Mouse (Mus musculus) limb, embryonic 10.5 days (tissue): ENCODE results near the gene Slc6a21. TPM values are rescaled to one million over a fixed set of nuclear protein-coding genes. Genes with fewer than 3 reads are reported as not detected.

ENCODE experiments used
- DNase-seq: peaks from one replicate; pipeline ENCODE4 v3.0.0-alpha.2; 2017; ENCODE audit warnings: low spot score
- H3K27ac ChIP-seq: fragments of 300-500 bp; sonication (generic); 2 replicates; pipeline ENCODE4 v1.5.1; 2016; ENCODE audit warnings: mild to moderate bottlenecking
- H3K27me3 ChIP-seq: fragments of 300-500 bp; sonication (generic); 2 replicates; pipeline ENCODE4 v1.6.1; 2016; ENCODE audit warnings: low read depth, mild to moderate bottlenecking; ENCODE audit not compliant: poor library complexity, severe bottlenecking
- H3K36me3 ChIP-seq: fragments of 300-500 bp; sonication (generic); 2 replicates; pipeline ENCODE4 v1.6.1; 2016; ENCODE audit warnings: mild to moderate bottlenecking, moderate library complexity
- H3K4me1 ChIP-seq: fragments of 300-500 bp; sonication (generic); 2 replicates; pipeline ENCODE4 v1.6.1; 2016
- H3K4me3 ChIP-seq: fragments of 300-500 bp; sonication (generic); 2 replicates; pipeline ENCODE4 v1.5.1; 2016; ENCODE audit warnings: mild to moderate bottlenecking, moderate library complexity
- H3K9me3 ChIP-seq: fragments of 300-500 bp; sonication (generic); replicated peaks from 2 replicates; pipeline ENCODE4 v1.6.1; 2016; ENCODE audit warnings: mild to moderate bottlenecking
- WGBS: fragments of 180-500 bp; shearing (Covaris S2); methylation state at CpG from one replicate; pipeline ENCODE4 v1.1.7; 2016; 5-methylcytosine and 5-hydroxymethylcytosine counted together
- polyA plus RNA-seq: library from polyadenylated mRNA; unstranded; fragments of >200 nt; fragmentation: Nextera tagmentation; extraction: Ambion mirVana; gene quantifications from 2 replicates; pipeline ENCODE4 v1.2.1, GENCODE M21; 2016

Slc6a21 gene
- not detected in 2 replicates for polyA plus RNA-seq

GRCm38 (mm10) chr7:45277136-45277760 is at the start of gene Slc6a21:
Gene Slc6a21 (plus strand): TSS chr7:45277513.
- Histone ChIP-seq H3K9me3 (no peaks in the 10 kb centered on the region), H3K4me1 (peaks cover 19% of the 10 kb centered on the region), H3K27me3 (peaks cover 32% of the 10 kb centered on the region), H3K36me3 (no peaks in the 10 kb centered on the region), H3K27ac (peak within 1 kb of the TSS; percentile 58), H3K4me3 (peak within 1 kb of the TSS; percentile 55)
- 6% methylated on average over 44 of the region's 44 CpGs for WGBS
- DNase-seq = peak; percentile 82

DNA sequence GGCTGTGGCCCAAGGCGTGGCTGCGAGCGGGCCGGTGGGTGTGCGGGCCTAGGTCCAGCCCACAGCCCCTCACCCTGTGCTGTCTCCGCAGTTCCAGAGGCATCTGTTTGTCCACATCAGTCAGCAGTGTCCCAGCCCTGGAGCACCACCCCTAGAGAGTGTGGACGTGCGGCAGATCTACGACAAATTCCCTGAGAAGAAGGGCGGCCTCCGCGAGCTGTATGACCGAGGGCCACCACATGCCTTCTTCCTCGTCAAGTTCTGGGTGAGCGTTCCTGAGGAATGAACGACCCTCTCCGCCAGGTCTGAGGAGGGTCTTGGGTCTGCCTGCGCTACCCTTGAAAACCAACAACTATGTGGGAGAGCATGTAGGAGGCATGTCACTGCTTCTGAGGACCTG is 48.8 kb upstream of the Slc6a21 start:
- Histone ChIP-seq H3K27me3 (no peaks in the 10 kb centered on the region), H3K4me3 (no peak overlapping the region), H3K9me3 (no peaks in the 10 kb centered on the region), H3K36me3 (peaks cover 98% of the 10 kb centered on the region), H3K27ac (no peak overlapping the region), H3K4me1 (peaks cover 25% of the 10 kb centered on the region)
- 96% methylated on average over 18 of the region's 18 CpGs for WGBS
- DNase-seq = peak; percentile 28

GRCm38 (mm10) chr7:45229046-45229445 is 48.3 kb upstream of the Slc6a21 start:
- H3K4me1 ChIP-seq = peaks cover 30% of the 10 kb centered on the region
- WGBS = 93% methylated on average over 8 of the region's 8 CpGs
- H3K27me3 ChIP-seq = no peaks in the 10 kb centered on the region
- H3K27ac ChIP-seq = no peak overlapping the region
- no peak overlapping the region for H3K4me3 ChIP-seq
- peaks cover 98% of the 10 kb centered on the region for H3K36me3 ChIP-seq
- DNase-seq = peak; percentile 28
- H3K9me3 ChIP-seq = no peaks in the 10 kb centered on the region

- H3K27me3 ChIP-seq = no peaks in the 10 kb centered on the region
- no peak overlapping the region for H3K4me3 ChIP-seq
- DNase-seq = peak; percentile 27
- no peaks in the 10 kb centered on the region for H3K9me3 ChIP-seq
- peaks cover 95% of the 10 kb centered on the region for H3K36me3 ChIP-seq
- H3K27ac ChIP-seq = no peak overlapping the region
- H3K4me1 ChIP-seq = peaks cover 35% of the 10 kb centered on the region
- whole genome bisulfite sequencing = 90% methylated on average over 7 of the region's 7 CpGs
Measured at GRCm38 (mm10) chr7:45229459-45230203, 47.7 kb upstream of the Slc6a21 start.

- H3K36me3 ChIP-seq = peaks cover 79% of the 10 kb centered on the region
Measured at GRCm38 (mm10) chr7:45231192-45231591, 46.1 kb upstream of the Slc6a21 start.

DNA sequence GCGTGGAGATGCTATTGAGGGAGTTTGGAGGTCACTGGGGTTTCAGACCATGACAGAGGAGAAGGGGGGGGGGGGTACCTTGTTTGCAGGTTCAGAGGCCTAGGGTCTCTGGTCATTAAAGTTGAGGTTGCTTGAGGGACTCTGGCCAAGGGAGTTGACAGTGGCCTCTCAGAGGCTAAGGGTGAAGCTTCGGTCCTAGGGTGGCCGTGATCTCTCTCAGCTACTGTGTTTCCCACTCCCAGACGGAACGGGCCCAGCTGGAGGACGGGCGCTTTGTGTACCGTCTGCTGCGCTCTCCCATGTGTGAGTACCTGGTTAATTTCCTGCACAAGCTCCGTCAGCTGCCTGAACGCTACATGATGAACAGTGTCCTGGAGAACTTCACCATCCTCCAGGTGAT is 45.4 kb upstream of the Slc6a21 start:
- peak; percentile 31 for DNase-seq

More at GRCm38 (mm10) chr7:45231192-45231591, 46.1 kb upstream of the Slc6a21 start:
- Histone ChIP-seq H3K4me1 (peaks cover 50% of the 10 kb centered on the region), H3K27ac (no peak overlapping the region), H3K9me3 (no peaks in the 10 kb centered on the region), H3K27me3 (peaks cover 6% of the 10 kb centered on the region), H3K4me3 (no peak overlapping the region)
- WGBS = 92% methylated on average over 12 of the region's 12 CpGs
- DNase-seq = peak; percentile 32

GRCm38 (mm10) chr7:45232716-45233465 is 44.4 kb upstream of the Slc6a21 start:
- H3K27me3 ChIP-seq = peaks cover 23% of the 10 kb centered on the region
- no peak overlapping the region for H3K27ac ChIP-seq
- WGBS = 66% methylated on average over 13 of the region's 13 CpGs
- no peaks in the 10 kb centered on the region for H3K9me3 ChIP-seq
- peaks cover 62% of the 10 kb centered on the region for H3K36me3 ChIP-seq
- peaks cover 55% of the 10 kb centered on the region for H3K4me1 ChIP-seq
- no peak overlapping the region for H3K4me3 ChIP-seq
- peak; percentile 33 for DNase-seq

More for the DNA sequence above, 45.4 kb upstream of the Slc6a21 start:
- Histone ChIP-seq H3K9me3 (no peaks in the 10 kb centered on the region), H3K36me3 (peaks cover 72% of the 10 kb centered on the region), H3K4me3 (no peak overlapping the region), H3K4me1 (peaks cover 52% of the 10 kb centered on the region), H3K27me3 (peaks cover 14% of the 10 kb centered on the region), H3K27ac (no peak overlapping the region)
- 88% methylated on average over 11 of the region's 11 CpGs for WGBS

DNA sequence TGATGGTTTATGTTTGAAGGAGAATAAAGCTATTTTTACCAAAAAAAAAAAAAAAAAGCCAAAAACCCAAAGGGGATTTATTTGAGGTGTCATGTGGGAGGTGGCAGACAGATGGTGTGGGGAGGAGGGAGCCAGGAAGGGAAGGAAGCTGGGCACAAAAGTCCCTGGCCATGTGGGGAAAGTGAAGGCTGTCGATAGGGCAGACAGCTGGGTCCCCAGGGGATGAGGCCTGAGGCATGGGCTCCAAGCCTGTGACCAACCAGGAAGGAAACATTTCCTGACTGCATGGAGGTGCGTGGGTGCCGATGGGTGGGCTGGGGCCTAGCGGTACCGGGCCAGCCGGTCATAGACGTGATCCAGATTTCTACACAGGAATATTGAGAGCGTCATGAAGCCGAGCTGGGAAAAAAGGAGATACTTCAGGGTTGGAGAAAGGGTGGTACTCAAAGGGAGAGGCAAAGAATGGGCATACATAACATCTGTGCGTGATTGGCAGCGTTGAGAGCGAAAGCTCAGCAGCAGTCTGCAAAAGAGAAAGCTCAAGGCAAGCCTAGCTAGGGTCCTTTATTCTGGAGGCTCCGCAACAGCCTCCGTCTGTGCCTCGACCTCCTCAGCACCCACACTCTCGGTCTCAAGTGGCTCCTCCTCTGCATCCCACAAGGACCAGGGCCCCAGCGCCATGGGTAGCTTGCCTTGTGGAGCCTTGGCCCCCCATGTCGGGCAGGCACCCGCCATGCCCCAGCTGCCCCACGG is 43.6 kb upstream of the Slc6a21 start:
- WGBS = 26% methylated on average over 20 of the region's 20 CpGs
- Histone ChIP-seq H3K36me3 (peaks cover 54% of the 10 kb centered on the region), H3K27me3 (peaks cover 32% of the 10 kb centered on the region), H3K4me3 (peak overlapping the region; percentile 29), H3K27ac (peak overlapping the region; percentile 77), H3K9me3 (no peaks in the 10 kb centered on the region), H3K4me1 (peaks cover 58% of the 10 kb centered on the region)
- DNase-seq = peak; percentile 64

- H3K4me3 ChIP-seq = peak overlapping the region; percentile 29
- H3K27me3 ChIP-seq = peaks cover 38% of the 10 kb centered on the region
- H3K9me3 ChIP-seq = no peaks in the 10 kb centered on the region
- 9% methylated on average over 29 of the region's 29 CpGs for WGBS
- peak overlapping the region; percentile 77 for H3K27ac ChIP-seq
- H3K36me3 ChIP-seq = peaks cover 47% of the 10 kb centered on the region
- DNase-seq = no peak
- peaks cover 64% of the 10 kb centered on the region for H3K4me1 ChIP-seq
Measured at GRCm38 (mm10) chr7:45234333-45234841, 42.9 kb upstream of the Slc6a21 start.

DNA sequence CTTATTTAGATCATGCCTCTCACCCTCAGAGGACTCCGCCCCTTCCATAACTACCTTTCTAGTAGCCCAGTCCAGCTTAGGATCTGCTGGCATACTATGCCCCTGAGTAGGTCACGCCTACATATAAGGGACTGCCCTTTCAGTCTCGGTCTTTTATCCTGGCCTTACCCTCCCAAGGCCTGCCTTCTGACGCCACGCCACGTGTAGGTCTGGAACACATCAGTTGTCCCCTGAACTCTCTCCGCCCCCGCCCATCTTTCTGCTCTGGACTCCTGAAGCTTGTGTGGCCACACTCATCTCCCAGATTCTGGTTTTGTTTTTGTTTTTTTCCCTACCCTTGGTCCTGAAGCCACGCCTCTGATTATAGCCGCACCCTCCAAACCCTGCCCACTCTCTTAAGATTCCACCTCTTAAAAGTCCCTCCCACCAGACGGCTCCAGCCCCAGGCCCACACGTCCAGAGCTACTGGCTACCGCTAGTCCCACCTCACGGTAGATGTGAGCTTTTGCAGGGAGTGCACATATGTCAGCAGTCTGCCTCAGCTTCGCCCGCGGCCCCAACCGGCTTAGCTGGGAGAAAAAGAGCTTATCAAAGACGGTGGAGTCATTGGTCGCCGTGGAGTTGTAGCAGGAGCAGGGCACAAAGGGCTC is 42.3 kb upstream of the Slc6a21 start:
- H3K4me3 ChIP-seq = peak overlapping the region; percentile 44
- peaks cover 41% of the 10 kb centered on the region for H3K36me3 ChIP-seq
- H3K27me3 ChIP-seq = peaks cover 45% of the 10 kb centered on the region
- peaks cover 67% of the 10 kb centered on the region for H3K4me1 ChIP-seq
- peak overlapping the region; percentile 77 for H3K27ac ChIP-seq
- peak; percentile 82 for DNase-seq
- WGBS = 3% methylated on average over 21 of the region's 21 CpGs
- no peaks in the 10 kb centered on the region for H3K9me3 ChIP-seq

DNA sequence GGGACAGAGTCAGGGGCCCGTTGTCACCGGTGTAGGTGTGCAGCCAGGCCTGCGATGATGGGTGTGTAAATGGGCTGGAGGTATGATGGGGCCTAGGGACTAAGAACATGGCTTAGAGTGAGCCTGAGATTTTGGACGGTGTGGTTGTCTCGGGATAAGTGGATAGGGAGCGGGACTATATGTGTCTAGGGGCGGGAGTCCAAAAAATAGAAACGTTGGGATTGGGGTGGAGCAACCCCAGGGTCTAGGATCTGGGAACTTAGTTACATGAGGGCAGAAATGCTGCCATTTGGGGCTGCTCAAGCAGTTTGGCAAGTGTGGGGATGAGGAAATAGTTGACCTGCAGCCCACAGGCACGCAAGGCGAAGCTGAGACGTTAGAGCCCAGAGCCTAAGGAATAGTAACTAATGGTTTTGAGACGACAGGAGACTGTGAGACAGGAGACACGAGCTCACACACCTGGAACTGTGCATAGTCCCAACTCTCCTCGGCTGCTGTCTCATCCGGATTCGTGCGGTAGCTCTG is 41.6 kb upstream of the Slc6a21 start:
- Histone ChIP-seq H3K27me3 (peaks cover 50% of the 10 kb centered on the region), H3K9me3 (no peaks in the 10 kb centered on the region), H3K4me3 (peak overlapping the region; percentile 44), H3K4me1 (peaks cover 71% of the 10 kb centered on the region), H3K36me3 (peaks cover 36% of the 10 kb centered on the region), H3K27ac (peak overlapping the region; percentile 77)
- 28% methylated on average over 17 of the region's 17 CpGs for WGBS
- no peak for DNase-seq
